Mouse (Mus musculus) neutrophil, adult 83 days (primary cell): ENCODE data around the gene Garem2. TPM values are rescaled to one million over a fixed set of nuclear protein-coding genes. Genes with fewer than 3 reads are reported as not detected.

Experiments
- total RNA-seq, 2 experiments: library from RNA; stranded (reverse); gene quantifications; one replicate each; pipeline ENCODE4 v1.2.4; 2023

Gene Garem2
- not detected for total RNA-seq

GRCm38 (mm10) chr5:30104841-30105667, at the start of gene Garem2:
Gene Garem2 (plus strand): TSS chr5:30105161.

GRCm38 (mm10) chr5:30072825-30073821, 31.8 kb upstream of the Garem2 start, which contains the start of gene Tyms:
Gene Tyms (minus strand): TSS chr5:30073617.

GRCm38 (mm10) chr5:30105668-30106300, 823 bp downstream of the Garem2 start, which contains the start of gene 3110082J24Rik:
Gene 3110082J24Rik (minus strand): TSS chr5:30106086.

GRCm38 (mm10) chr5:30154474-30155394, 49.8 kb downstream of the Garem2 start, which contains the start of the genes Hadha and Hadhb:
Gene Hadha (minus strand): TSS chr5:30155162.
Gene Hadhb (plus strand): TSS chr5:30155248.

Other genes with a start within 250 kb of the Garem2 start
- 1 to 10 TPM; 1.7 to 2.8 TPM for gene Il6, start 92.0 kb upstream of the Garem2 start, total RNA-seq
- 10 to 100 TPM; 77.8 to 84.2 TPM for gene Tyms, start 31.5 kb upstream of the Garem2 start, total RNA-seq
- gene 3110082J24Rik, start 925 bp downstream of the Garem2 start, total RNA-seq: not detected
- gene Hadha, start 50.0 kb downstream of the Garem2 start, total RNA-seq: 10 to 100 TPM; 68.0 to 77.7 TPM
- gene Hadhb, start 50.1 kb downstream of the Garem2 start, total RNA-seq: 10 to 100 TPM; 42.1 to 49.4 TPM
- not detected for gene Adgrf3, start 100.6 kb downstream of the Garem2 start, total RNA-seq
- gene Selenoi, start 127.4 kb downstream of the Garem2 start, total RNA-seq: 10 to 100 TPM; 10.3 to 15.9 TPM
- gene Drc1, start 176.2 kb downstream of the Garem2 start, total RNA-seq: not detected